Mouse (Mus musculus): ENCODE measurements around the gene Shbg.

The Shbg gene

DNA sequence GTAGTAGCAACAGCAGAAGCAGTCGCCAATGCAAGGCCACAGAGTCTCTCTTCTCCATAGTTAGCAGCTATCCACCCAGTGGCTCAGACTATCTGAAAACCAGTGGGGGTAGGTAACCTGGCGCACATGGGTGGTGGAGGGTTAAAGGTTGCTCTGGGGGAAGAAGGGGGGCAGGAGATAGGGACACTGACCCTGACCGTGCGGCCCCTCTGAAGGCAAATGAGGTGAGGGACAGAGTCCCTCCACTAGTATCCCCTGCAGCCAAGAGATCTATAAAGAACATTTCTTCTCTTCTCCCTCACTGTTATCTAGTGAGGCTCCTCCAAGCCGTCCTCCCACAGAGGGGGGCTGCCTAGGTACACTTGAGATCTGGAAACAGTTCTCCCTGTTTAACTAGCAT is at the start of gene Shbg:
Gene Shbg (minus strand): TSS at position 101 of the 400 bp plus-strand sequence.
- DNase-seq (ENCODE audit: low read depth, low spot score): no peak

DNA sequence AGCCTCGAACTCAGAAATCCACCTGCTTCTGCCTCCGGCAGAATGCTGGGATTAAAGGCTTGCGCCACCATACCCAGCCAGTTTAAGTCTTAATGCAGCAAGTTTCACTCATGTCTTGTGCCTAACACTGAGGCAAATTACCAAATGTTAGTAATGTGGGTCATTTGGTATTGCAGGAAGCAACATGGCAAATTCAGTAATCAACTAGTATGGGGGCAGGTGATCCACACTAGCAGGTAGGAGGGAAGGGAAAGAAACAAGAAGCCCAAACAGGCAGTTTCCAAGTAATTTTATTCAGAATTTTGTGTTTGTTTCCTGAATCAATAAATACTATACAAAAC is 48.9 kb upstream of the Shbg start:
- no peak for DNase-seq (ENCODE audit: low read depth, low spot score)

GRCm38 (mm10) chr11:69665961-69666664 is 48.4 kb upstream of the Shbg start, which contains the start of gene Cd68:
Gene Cd68, minus strand, starts transcription at chr11:69666153.
- peak; percentile 86 for DNase-seq (ENCODE audit: low read depth, low spot score)

- no peak for DNase-seq (ENCODE audit: low read depth, low spot score)
Observed at GRCm38 (mm10) chr11:69665457-69665960, 47.8 kb upstream of the Shbg start.

- DNase-seq (ENCODE audit: low read depth, low spot score): no peak
Observed at GRCm38 (mm10) chr11:69664841-69665240, 47.1 kb upstream of the Shbg start.

DNA sequence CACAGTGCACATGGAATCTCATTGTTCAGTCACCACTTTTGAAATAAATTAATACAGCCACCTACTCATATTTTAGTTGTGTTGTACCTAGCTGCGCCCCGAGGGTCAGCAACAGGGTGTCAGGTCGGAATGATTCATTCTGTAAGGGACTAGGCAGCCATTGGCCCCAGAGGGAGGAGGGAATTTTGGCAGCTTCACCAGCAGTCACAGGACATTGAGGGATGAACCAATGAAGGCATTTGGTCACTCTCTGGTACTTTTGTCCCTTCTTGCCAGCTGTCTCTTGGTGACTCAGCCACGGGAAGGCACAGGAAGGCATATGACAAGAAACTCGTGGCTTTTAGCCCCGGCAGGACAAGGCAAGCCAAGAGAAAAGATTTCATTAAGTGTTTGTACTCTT is 46.1 kb upstream of the Shbg start:
- DNase-seq (ENCODE audit: low read depth, low spot score): no peak

DNA sequence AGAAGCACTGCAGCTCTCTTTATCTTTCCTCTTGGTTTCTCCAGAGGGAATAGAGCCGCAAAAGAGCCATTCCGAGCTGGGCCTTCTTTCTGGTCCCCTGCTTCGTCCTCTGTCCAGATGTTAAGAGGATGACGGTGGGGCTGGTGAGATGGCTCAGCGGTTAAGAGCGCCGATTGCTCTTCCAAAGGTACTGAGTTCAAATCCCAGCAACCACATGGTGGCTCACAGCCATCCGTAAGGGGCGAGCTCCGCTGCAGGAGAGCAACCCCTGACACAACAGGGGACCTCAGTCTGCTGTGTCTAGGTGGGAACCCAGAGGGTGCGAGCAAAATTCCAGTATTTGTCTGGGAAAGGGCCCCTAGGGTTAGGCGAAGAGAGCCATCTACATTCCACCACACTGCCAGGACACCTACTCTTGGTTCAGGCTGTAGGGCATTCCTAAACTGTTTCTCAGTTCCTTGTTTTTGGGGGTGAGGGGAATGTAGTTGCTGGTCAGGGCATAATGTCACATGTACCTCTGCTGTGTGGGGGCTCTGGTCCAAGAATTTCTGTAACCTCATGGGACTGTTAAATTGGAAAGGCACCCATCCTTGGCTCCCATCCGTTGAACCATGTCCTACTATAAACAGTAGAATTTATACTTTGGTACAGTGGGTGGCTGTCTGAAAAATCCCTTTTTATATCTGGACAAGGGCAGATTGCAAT is 45.4 kb upstream of the Shbg start:
- DNase-seq (ENCODE audit: low read depth, low spot score): no peak

GRCm38 (mm10) chr11:69662213-69662966 is 44.7 kb upstream of the Shbg start, which contains the start of gene Mpdu1:
Gene Mpdu1, minus strand, starts transcription at chr11:69662642.
- peak; percentile 97 for DNase-seq (ENCODE audit: low read depth, low spot score)

- no peak for DNase-seq (ENCODE audit: low read depth, low spot score)
Observed at GRCm38 (mm10) chr11:69661221-69661881, 43.6 kb upstream of the Shbg start.

- no peak for DNase-seq (ENCODE audit: low read depth, low spot score)
Observed at GRCm38 (mm10) chr11:69657462-69657881, 39.8 kb upstream of the Shbg start.

DNA sequence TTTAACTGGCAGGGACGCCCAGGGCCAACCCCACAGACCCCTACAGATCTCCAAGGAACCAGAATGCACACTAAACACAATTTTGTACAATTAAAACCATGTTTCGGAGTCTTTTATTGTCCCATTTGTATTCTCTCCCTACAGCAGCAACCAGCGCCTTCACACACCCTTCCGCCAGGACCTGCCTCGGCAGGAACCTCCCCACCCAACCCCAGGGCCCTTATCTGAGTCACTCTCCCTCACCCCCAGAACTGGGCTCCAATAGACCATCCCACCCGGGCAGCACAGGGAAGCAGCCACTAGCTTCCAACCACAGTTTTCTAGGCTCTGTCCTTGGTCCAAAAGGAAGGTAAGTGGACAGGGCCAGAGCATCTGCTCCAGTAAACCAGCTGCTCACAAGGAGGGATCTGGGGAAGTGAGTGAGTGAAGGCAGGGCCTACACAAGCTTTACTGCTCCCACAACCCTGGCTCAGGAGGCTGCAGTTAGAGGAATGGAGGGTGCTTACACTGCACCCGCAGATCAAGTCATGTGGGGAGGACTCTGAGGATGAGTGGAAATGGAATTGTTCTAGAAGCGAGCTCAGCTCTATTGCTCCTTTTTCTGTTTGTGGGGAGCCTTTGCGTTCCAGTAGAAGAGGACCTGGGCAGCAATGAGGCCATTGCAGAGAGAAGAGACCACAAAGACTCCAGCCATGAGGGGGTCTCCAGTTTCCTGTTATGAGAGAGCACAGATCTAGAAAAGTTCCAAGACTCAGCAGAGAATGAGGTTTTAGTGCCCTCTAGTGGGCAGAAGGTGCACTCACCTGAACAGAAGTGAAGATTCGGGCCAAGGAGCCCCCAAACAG is 39.1 kb upstream of the Shbg start:
- no peak for DNase-seq (ENCODE audit: low read depth, low spot score)

- no peak for DNase-seq (ENCODE audit: low read depth, low spot score)
Observed at GRCm38 (mm10) chr11:69656065-69656455, 38.4 kb upstream of the Shbg start.

GRCm38 (mm10) chr11:69655264-69656064 is 37.8 kb upstream of the Shbg start, which contains the start of gene Sox15:
Gene Sox15, plus strand, starts transcription at chr11:69655314.
- no peak for DNase-seq (ENCODE audit: low read depth, low spot score)

DNA sequence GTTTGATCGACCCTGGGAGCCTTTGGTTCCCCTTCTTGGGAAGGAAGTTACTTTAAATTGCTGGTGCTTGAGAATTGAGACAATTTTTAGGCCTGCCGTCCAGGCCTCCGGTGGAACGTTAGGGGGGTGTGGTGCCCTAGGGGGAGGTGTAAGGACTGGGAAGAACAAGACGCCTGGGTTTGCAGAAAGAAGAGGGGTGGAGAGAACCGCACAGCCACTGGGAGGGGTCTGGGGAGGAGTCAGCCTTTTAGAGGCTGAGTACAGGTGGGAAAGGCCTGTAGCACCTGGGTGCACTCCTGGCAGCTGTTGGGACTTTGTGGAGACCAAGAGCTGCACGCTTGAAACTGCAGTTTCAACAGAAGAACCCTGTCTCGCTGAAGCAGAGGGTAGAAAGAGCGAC is 37.1 kb upstream of the Shbg start:
- DNase-seq (ENCODE audit: low read depth, low spot score): no peak

DNA sequence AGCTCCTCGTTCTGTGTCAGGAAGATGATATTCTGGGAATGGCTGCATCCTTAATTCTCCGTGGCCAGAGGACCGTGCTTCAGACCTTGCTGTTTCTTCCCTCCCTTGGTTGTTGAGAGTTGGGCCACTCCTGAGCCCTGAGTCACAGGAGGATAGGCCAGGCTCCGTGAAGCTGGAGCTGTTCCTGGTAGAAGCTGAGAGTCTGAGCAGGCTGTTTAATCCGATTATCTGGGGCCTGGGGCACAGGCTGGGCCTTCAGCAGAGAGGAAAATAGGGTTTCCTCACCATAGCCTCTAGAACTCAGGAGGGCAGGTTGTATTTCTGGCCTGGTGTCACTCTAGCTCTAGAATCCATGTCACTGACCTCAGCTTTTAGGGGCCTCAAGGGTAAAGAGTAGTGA is 35.7 kb upstream of the Shbg start:
- no peak for DNase-seq (ENCODE audit: low read depth, low spot score)

- no peak for DNase-seq (ENCODE audit: low read depth, low spot score)
Observed at GRCm38 (mm10) chr11:69645860-69646259, 28.2 kb upstream of the Shbg start.

DNA sequence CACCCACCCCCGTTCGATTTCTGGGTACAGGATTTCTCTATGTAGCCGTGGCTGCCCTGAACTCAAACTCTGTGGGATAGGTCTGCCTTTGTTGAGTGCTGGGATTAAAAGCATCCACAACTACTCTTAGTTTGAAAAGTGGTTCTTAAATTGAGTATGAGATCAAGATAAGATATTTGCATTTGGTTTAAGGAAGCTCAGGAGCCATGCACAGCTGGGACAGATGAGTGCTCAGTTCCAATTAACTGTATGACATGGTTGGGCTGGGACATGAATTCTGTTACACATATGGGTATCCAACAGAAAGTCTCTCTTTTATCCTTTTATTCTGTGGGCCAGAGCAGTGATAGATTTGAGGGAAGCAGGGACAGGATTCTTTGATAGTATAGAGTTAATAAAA is 17.8 kb upstream of the Shbg start:
- DNase-seq (ENCODE audit: low read depth, low spot score): no peak

DNA sequence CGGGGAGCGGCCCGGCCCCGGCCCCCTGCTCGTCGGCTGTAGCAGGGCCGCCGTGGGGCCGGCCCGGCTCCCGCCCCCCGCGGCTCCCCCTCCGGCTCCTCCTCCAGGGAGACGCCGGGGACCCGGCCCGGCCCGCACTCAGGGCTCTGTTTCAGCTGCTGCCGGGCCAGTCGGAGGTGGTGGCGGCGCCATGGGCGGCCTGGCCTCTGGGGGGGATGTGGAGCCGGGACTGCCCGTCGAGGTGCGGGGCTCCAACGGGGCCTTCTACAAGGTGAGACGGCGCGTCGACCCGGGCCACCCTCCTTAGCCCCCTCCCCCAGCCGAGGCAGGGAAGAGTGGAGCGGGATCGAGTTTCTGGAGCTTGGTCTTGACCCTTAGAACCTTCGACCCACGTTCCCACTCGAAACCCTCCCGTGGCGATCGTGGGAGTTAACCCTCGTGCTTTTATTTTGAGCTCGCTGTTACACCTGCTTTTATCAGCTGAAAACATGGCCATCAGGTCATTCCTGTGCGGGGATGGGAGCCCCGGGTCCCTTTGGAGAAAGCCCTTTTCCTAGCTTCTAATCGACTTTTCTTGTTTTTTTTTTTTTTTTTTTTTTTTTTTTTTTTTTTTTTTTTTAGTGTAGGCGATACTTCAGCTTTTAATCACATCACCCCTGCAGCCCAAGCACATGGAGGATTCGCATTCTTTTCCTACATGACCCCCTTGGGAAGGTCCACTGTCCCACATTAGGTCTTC is 15.6 kb upstream of the Shbg start:
- no peak for DNase-seq (ENCODE audit: low read depth, low spot score)

Data from telencephalon, adult 2 months (tissue).